Mouse (Mus musculus): ENCODE measurements around the gene Hist1h4b. TPM values are rescaled to one million over a fixed set of nuclear protein-coding genes. Genes with fewer than 3 reads are reported as not detected.

Gene Hist1h4b
- total RNA-seq, 1 experiment from 2014 or later, result 10.8 TPM

DNA sequence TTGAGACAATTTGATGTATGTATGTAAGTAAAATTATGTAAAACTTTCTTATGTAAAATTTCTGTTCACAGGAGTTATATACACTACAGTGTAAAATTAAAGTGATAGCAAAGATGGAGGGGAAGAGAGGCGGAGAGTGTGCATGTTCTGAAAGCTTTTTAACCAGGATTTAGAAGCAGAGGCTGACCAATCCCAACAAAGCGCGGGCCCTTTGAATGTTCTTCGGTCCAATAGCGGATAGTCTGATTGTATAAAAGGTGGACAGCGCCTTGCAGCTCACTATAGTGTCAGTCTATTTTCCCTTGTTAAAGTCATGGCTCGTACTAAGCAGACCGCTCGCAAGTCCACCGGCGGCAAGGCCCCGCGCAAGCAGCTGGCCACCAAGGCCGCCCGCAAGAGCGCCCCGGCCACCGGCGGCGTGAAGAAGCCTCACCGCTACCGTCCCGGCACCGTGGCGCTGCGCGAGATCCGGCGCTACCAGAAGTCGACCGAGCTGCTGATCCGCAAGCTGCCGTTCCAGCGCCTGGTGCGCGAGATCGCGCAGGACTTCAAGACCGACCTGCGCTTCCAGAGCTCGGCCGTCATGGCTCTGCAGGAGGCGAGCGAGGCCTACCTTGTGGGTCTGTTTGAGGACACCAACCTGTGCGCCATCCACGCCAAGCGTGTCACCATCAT is 4.6 kb upstream of the Hist1h4b start, which contains the start of gene Hist1h3b:
TSS of gene Hist1h3b (plus strand) at position 201 of the 675 bp plus-strand sequence.
- ATAC-seq (replicated peaks; ENCODE audit: insufficient number of reproducible peaks, low FRiP score, low TSS enrichment, poor library complexity, severe bottlenecking), result peak; percentile 72

DNA sequence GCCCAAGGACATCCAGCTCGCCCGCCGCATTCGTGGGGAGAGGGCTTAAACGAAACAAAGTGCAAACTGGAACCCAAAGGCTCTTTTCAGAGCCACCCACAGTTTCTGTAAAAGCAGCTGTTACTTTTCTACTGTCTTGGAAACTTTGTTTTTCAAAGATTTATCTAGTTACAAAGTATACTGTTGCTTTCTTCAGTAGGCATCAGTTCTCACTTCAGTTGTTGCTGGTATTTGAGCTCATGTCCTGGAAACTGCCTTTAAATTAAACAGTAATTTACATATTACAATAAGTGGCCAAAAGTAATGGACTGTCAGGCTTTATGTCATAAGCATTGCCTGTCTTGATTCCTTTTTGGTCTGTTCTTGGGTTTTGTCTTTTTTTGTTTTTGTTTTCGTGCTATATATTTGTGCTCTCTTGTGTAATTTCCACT is 4.1 kb upstream of the Hist1h4b start:
- ATAC-seq (replicated peaks; ENCODE audit: insufficient number of reproducible peaks, low FRiP score, low TSS enrichment, poor library complexity, severe bottlenecking), result no peak

DNA sequence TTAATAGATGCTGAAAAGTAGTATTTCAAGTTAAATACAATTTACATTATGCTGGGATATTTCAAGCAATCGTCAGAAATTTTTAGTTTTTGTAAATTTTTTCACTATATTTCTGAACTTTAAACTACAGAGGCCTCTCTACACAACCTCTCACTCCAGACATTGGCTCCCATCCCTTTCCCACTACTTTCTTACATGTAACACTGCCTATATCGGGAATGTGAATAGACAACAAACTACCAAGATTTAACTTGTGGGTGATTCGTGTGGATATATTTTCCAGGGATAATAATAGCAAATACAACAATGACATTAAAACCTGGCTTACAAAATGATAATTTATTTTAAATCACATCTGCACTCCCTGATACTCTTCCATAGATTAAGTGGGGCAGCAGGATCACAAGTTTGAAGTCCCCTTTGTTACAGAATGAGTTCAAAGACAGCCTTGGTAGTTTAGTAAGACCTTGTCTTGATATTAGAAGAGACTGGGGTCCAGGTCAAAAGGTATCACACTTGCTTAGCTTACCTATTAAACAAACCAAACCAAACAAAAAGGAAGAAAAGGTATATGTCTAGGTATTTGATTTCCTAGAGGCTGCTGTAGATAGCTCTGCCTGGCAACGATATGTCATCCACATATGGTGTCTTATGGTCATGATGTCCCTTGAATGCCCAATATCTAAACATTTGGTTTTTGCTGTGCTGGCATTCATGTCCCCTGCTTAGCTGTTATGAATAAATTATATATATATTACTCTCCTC is 3.3 kb upstream of the Hist1h4b start:
- no peak for ATAC-seq (replicated peaks; ENCODE audit: insufficient number of reproducible peaks, low FRiP score, low TSS enrichment, poor library complexity, severe bottlenecking)

DNA sequence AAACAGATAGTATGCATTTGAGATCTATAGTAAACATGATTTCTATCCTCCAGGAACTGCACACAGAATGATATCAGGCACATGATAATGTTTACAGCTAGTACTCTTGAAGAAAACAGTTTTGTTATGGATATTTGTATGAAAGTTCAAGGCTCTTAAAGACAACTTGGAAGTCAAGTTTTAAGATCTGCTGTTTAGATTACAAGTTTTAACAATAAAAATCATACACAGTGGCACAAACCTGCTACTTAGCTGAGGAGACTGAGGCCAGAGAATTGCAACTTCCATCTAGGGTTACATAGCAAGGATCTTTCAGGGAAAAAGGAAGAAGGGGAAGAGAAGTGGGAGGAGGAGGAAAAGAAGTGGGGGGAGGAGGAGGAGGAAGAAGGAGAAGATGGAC is 1.8 kb upstream of the Hist1h4b start:
- no peak for ATAC-seq (replicated peaks; ENCODE audit: insufficient number of reproducible peaks, low FRiP score, low TSS enrichment, poor library complexity, severe bottlenecking)

DNA sequence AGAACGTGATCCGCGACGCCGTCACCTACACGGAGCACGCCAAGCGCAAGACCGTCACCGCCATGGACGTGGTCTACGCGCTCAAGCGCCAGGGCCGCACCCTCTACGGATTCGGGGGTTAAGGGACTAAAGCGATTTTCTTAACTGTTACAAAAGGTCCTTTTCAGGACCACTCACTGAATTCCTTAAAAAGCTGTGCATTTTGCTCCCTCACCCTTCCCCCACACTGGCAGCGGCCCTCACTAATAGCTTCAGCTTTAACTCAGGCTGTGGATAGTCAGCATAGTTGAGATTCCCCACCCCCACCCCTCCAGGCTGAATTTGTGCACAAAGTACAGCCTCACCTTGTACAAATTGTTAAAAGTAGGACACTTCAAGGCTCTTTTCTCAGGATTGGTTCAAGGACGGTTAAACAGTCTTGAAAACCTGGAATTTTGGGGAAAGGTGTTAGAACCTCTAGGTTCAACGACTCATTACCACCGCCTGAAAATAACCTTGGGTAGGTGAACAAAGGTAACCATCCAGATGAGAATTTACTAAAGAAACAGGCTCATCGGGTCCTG is 479 bp downstream of the Hist1h4b start:
- no peak for ATAC-seq (replicated peaks; ENCODE audit: insufficient number of reproducible peaks, low FRiP score, low TSS enrichment, poor library complexity, severe bottlenecking)

DNA sequence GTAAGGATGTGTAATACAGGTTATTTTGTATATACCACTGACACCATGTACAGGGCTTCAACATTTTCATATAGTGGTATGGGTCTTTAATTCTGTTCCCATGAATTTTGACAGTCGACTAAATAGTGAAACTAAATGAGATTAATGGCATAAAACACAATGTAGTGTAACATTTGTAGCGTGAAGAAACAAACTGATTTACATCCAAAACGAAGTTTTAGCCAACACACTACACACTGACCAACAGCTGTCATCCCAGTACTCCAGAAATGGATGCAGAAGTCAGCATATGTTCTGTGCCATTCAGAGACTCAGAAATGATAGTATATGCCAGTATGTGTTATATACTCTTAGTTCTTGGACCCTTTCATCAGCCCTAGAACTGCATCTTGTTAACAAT is 1.1 kb downstream of the Hist1h4b start:
- ATAC-seq (replicated peaks; ENCODE audit: insufficient number of reproducible peaks, low FRiP score, low TSS enrichment, poor library complexity, severe bottlenecking), result no peak

DNA sequence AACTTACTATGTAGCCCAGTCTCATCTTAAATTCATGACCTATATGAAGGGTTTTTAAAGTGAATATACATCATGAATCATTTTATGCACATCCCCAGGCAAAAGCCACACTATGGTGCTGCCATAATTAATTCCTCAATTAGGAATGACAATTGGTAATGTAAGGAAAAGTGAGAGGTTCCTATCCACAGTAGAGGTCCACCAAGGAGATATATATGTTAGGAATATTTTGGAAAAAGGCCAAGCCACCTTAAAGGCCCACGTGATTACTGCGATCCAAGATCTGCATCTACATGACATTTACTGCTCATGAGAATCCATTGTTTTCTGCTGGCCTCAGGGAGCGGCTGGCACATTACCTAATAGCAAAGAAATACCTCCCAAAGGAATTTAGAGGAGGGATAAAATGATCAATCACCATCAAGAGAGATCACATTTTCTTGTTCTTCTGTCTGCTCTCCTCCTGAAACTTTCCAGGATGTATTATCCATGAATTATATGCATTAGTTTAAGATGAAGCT is 2.5 kb downstream of the Hist1h4b start:
- no peak for ATAC-seq (replicated peaks; ENCODE audit: insufficient number of reproducible peaks, low FRiP score, low TSS enrichment, poor library complexity, severe bottlenecking)

DNA sequence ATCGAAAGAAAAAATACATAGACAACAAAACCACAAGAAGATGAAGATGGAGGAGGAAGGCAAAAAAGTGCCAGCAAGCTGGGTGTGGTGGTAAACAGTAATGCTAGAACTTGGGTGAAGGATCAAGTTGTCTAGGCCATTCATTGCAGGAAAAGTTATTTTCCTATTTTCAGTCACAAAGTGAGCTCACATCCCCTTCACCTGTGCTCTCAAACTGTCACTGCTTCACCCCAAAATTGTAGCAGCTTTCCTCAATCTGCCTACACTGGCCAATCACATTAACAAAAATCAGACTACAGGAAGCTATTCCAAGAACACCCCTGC is 3.1 kb downstream of the Hist1h4b start:
- ATAC-seq (replicated peaks; ENCODE audit: insufficient number of reproducible peaks, low FRiP score, low TSS enrichment, poor library complexity, severe bottlenecking), result no peak

DNA sequence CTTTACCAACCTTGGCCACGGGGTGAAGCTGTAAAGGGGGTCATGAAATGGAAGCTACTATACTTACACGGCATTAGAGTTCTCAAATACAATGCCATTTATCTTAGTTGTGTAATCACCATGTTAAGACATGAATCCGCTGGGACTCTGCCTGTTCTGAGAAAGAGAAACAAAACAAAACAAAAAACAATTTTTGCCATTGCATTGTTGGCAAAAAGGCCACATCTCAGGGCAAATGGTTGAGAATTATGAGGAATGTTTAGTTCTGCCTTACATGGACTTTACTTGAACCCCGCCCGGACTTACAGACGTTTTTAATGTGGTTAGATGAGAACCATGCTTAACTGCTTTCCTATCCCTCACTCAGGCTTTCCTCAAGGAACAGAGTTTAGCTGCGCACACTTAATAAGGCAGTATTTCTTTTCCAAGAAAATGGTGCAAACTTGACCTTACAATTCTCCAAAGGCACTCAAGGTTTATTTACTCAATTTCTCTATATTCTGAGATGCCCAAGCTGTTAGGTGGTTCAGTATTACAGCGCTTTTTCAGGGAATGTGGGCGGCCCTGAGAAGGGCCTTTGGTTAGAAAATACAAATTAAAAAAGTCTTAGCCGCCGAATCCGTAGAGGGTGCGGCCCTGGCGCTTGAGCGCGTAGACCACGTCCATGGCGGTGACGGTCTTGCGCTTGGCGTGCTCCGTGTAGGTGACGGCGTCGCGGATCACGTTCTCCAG is 3.6 kb downstream of the Hist1h4b start:
- no peak for ATAC-seq (replicated peaks; ENCODE audit: insufficient number of reproducible peaks, low FRiP score, low TSS enrichment, poor library complexity, severe bottlenecking)

DNA sequence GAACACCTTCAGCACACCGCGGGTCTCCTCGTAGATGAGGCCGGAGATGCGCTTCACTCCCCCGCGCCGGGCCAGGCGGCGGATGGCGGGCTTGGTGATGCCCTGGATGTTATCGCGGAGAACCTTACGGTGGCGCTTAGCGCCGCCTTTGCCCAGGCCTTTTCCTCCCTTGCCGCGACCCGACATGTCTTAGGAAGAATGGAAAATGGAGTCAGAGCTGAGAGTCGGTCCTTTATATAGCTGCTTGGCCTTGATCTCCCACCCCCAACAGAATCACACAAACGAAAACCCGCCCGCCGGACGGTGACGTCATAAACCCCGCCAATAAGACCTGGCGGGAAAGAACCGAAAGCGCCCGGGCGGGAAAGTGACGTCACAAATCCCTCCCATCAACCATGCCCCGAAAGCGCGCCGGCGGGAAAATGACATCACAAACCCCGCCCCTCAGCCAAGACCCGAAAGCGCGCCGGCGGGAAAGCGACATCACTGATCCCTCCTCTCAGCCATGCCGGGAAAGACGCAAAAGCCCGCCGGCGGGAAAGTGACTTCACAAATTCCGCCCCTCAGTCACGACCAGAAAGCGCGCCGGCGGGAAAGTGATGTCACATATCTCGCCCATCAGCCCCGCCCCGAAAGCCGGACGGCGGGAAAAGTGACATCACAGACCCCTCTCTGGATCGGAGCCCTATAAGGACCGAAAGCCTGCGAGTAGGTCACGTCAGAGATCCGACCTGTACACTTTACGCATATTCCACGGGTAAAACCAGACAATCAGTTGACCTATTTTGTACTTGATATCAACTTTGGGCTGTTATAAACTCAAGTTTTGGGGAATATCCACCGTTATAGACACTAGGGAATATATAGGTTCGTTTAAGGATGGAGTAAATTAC is 4.4 kb downstream of the Hist1h4b start, which contains the start of gene Hist1h4a:
TSS of gene Hist1h4a (minus strand) at position 259 of the 893 bp plus-strand sequence.
- peak; percentile 61 for ATAC-seq (replicated peaks; ENCODE audit: insufficient number of reproducible peaks, low FRiP score, low TSS enrichment, poor library complexity, severe bottlenecking)

DNA sequence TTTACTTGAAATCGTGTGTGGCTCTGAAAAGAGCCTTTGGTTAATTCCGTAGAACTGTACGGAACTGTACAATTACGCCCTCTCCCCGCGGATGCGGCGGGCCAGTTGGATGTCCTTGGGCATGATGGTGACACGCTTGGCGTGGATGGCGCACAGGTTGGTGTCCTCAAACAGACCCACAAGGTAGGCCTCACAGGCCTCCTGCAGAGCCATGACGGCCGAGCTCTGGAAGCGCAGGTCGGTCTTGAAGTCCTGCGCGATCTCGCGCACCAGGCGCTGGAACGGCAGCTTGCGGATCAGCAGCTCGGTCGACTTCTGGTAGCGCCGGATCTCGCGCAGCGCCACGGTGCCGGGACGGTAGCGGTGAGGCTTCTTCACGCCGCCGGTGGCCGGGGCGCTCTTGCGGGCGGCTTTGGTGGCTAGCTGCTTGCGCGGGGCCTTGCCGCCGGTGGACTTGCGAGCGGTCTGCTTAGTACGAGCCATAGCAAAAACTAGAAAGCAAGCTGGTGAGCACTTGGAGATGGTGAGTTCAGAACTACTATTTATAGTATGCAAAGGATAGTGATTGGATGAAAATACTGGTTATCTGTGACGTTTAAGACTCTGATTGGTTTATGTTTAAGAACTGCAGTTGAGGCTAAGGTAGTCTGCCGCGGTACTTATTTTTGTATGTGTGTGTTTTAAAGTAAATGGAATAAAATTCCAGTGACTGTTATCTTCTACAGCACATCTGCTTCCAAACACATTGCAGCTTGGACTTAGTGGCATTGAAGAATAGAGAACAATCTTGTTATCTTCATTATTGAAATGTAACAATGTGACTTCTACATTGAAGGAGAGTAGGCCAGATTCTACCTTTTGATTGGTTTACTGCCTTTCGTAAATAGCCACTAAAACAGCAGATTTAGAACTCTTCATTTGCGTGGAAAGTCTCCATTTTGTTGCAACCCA is 5.3 kb downstream of the Hist1h4b start, which contains the start of gene Hist1h3a:
TSS of gene Hist1h3a (minus strand) at position 516 of the 951 bp plus-strand sequence.
- ATAC-seq (replicated peaks; ENCODE audit: insufficient number of reproducible peaks, low FRiP score, low TSS enrichment, poor library complexity, severe bottlenecking), result peak; percentile 65

DNA sequence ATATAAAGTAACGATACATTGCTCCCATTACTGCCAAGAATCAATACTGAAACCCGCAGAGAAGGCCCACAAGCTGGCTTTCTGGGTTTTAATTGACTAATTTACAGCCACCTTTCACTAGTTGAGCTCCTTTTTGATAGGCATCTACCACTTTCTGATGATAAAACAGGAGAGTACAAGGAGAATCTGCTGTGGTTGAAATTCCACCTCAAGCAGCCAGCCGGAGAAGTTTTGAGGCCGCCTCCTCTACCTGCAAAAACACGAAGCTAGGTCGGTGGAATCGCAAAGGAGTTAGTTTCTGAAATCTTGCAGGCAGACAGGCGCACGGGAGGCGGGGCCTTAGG is 6.4 kb downstream of the Hist1h4b start:
- ATAC-seq (replicated peaks; ENCODE audit: insufficient number of reproducible peaks, low FRiP score, low TSS enrichment, poor library complexity, severe bottlenecking), result no peak

DNA sequence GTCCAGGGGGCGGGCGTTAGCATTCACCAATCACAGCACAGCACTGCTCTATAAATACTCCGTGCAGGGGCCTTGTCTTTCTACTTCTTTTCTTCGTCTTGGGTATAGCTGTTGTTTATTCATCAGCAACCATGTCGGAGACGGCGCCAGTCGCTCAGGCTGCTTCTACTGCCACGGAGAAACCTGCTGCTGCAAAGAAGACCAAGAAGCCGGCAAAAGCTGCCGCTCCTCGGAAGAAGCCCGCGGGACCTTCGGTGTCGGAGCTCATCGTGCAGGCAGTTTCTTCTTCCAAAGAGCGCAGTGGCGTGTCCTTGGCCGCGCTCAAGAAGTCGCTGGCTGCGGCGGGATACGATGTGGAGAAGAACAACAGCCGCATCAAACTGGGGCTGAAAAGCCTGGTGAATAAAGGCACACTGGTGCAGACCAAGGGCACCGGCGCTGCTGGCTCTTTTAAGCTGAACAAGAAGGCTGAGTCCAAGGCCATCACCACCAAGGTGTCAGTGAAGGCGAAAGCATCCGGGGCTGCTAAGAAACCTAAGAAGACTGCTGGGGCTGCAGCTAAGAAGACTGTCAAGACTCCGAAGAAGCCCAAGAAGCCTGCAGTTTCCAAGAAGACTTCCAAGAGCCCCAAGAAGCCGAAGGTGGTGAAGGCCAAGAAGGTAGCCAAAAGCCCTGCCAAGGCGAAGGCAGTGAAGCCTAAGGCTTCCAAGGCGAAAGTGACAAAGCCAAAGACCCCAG is 6.9 kb downstream of the Hist1h4b start, which contains the start of gene Hist1h1a:
TSS of gene Hist1h1a (plus strand) at position 81 of the 738 bp plus-strand sequence.
- peak; percentile 45 for ATAC-seq (replicated peaks; ENCODE audit: insufficient number of reproducible peaks, low FRiP score, low TSS enrichment, poor library complexity, severe bottlenecking)

DNA sequence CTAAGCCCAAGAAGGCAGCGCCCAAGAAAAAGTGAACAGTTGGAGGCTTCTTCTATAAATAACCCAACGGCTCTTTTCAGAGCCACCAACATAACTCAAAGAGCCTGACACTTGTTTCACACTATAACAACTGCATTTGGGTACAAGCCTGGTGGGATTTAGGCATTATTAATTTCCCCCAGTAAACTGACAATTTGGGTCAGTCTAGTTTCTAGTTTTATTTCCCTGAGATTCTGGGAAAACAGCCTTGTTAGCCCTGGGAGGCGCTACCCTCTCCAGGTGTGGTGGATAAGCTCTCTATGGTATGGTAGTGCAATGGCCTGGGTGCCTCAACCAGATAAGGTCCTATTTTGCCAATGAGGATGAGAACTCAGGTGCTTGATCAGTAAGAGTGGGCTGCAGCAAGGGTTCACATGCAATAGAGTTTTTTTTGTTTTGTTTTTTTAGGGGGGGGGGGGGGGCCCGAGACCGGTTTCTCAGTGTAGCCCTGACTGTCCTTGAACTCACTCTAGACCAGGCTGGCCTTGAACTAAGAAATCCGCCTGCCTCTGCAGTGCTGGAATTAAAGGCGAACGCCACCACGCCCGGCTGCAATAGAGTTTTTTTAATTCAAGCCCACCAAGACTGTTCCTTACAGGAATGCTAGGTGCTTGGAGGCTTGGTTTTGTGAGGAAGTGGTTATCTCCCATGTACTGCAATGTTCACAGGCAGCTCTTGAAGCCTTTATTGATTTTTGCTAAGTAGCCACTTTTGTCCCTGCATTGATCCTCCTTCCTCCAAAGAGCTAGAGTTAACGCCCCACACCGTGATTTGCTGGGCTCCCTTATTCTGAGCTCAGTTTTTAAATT is 7.7 kb downstream of the Hist1h4b start:
- ATAC-seq (replicated peaks; ENCODE audit: insufficient number of reproducible peaks, low FRiP score, low TSS enrichment, poor library complexity, severe bottlenecking), result no peak

DNA sequence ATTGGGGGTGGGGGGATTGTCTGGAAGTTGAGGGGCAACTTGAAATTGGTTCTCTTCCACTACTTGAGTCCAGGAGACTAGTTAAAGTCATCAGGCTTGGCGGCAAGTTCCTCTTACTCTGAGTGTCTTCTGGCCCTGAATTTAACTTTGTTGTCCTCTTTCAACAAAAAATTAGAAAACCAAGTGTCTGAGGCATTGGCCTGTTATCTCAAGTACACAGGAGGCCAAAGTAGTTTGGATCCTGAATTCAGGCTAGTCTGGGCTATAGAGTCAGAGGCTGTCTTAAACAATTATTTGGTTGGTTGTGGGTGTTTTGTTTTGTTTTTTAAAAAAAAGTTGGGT is 8.3 kb downstream of the Hist1h4b start:
- ATAC-seq (replicated peaks; ENCODE audit: insufficient number of reproducible peaks, low FRiP score, low TSS enrichment, poor library complexity, severe bottlenecking), result no peak

DNA sequence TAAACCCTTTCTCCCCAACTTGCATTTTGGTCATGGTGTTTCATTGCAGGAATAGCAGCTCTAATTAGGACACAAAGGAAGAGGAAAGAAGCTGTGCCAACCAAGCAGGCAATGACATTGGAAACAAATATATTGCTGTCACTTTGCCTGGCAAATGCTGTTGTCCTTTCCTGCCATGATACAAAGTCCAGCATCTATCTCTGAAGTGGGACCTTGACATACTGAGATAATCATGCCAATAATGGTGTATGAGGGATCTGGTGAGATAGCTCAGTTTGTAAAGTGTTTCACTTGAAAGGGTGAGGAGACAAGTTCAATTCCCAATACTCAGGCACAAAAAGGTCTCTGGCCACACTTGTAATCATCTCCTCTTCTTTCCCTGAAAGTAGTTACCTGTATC is 10.0 kb downstream of the Hist1h4b start:
- no peak for ATAC-seq (replicated peaks; ENCODE audit: insufficient number of reproducible peaks, low FRiP score, low TSS enrichment, poor library complexity, severe bottlenecking)

All from monocyte, adult 5-6 weeks (primary cell).